Mouse (Mus musculus) thymus, adult 2 months (tissue): Measurements from ENCODE around the gene Fndc5.

ENCODE experiments used
- CTCF ChIP-seq: fragments of 200-500 bp; IDR thresholded peaks from 2 replicates; pipeline ENCODE4 v1.5.1; 2012; ENCODE audit warnings: mild to moderate bottlenecking, control low read depth, low read length, moderate library complexity, borderline replicate concordance; ENCODE audit not compliant: control insufficient read depth, poor library complexity, insufficient read depth; ENCODE audit errors: extremely low read depth
- POLR2A ChIP-seq: fragments of 200-500 bp; IDR thresholded peaks from 2 replicates; pipeline ENCODE4 v1.6.1; 2012; ENCODE audit warnings: mild to moderate bottlenecking, low read length, control low read depth, moderate library complexity; ENCODE audit not compliant: control insufficient read depth, poor library complexity, insufficient read depth; ENCODE audit errors: extremely low read depth

DNA sequence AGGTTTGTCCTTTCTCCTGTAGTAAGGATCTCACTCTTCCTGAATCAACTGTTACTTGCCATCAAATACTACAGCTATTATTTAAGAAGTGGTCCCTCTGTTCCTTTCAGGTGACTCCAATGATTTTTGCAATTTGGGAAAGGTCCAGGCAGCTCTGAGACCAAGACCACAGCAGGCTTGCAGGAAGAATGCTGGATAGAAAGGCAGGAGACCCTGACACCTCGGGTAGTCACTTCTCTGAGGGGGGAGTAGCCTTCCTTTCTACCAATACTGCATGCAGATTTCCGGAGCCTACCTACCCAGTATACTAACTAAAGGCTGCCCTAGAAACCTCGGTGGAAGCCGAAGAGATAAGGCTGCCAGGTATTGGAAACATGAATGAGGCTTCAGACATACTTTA, 8.6 kb downstream of the Fndc5 start:
- TF ChIP-seq CTCF (no peak), POLR2A (no peak)
